Mouse (Mus musculus) lung, postnatal 0 days (tissue): Measurements from ENCODE around the gene Erich2. TPM values are rescaled to one million over a fixed set of nuclear protein-coding genes. Genes with fewer than 3 reads are reported as not detected.

Experiments
- ATAC-seq: fragments of 200-750 bp; cut with Nextera tagmentation; 2 replicates; pipeline ENCODE4 v1.8.0; 2017; ENCODE audit warnings: moderate library complexity
- DNase-seq: peaks from one replicate; pipeline ENCODE4 v3.0.0-alpha.2; 2016; ENCODE audit warnings: low spot score
- H3K27ac ChIP-seq: fragments of 300-500 bp; sonication (generic); 2 replicates; pipeline ENCODE4 v1.5.1; 2014; ENCODE audit warnings: antibody characterized with exemption, mild to moderate bottlenecking, low read length, mixed read lengths
- H3K27me3 ChIP-seq: fragments of 300-500 bp; sonication (generic); replicated peaks from 2 replicates; pipeline ENCODE4 v1.6.1; 2014; ENCODE audit warnings: low read length, mixed read lengths; ENCODE audit not compliant: insufficient read depth
- H3K36me3 ChIP-seq: fragments of 300-500 bp; sonication (generic); 2 replicates; pipeline ENCODE4 v1.6.1; 2014; ENCODE audit warnings: low read length, mixed read lengths; ENCODE audit not compliant: insufficient read depth
- H3K4me1 ChIP-seq: fragments of 300-500 bp; sonication (generic); 2 replicates; pipeline ENCODE4 v1.6.1; 2014; ENCODE audit warnings: antibody characterized with exemption, low read depth, low read length, mixed read lengths; ENCODE audit not compliant: insufficient read depth
- H3K4me2 ChIP-seq: fragments of 300-500 bp; sonication (generic); replicated peaks from 2 replicates; pipeline ENCODE4 v1.6.1; 2014; ENCODE audit warnings: low read depth, mild to moderate bottlenecking, low read length, moderate library complexity, mixed read lengths
- H3K4me3 ChIP-seq: fragments of 300-500 bp; sonication (generic); 2 replicates; pipeline ENCODE4 v1.5.1; 2014; ENCODE audit warnings: low read depth, low read length
- H3K9ac ChIP-seq: fragments of 300-500 bp; sonication (generic); replicated peaks from 2 replicates; pipeline ENCODE4 v1.6.1; 2014; ENCODE audit warnings: low read depth, mild to moderate bottlenecking
- H3K9me3 ChIP-seq: fragments of 300-500 bp; sonication (generic); 2 replicates; pipeline ENCODE4 v1.6.1; 2016; ENCODE audit warnings: low read length, mixed read lengths
- CTCF ChIP-seq: IDR thresholded peaks from 2 replicates; pipeline ENCODE4 v1.5.1; 2016; ENCODE audit warnings: antibody characterized with exemption, mild to moderate bottlenecking
- EP300 ChIP-seq: IDR thresholded peaks from 2 replicates; pipeline ENCODE4 v1.6.1; 2016; ENCODE audit warnings: antibody characterized with exemption, mild to moderate bottlenecking, control low read depth
- WGBS: fragments of 180-500 bp; shearing (Covaris S2); extraction: QIAGEN DNeasy Blood & Tissue Kit; methylation state at CpG from one replicate; pipeline ENCODE4 v1.1.7; 2014; 5-methylcytosine and 5-hydroxymethylcytosine counted together
- polyA plus RNA-seq: library from polyadenylated mRNA; unstranded; fragments of >200 nt; fragmentation: Nextera tagmentation; extraction: Ambion mirVana; gene quantifications from 2 replicates; pipeline ENCODE4 v1.2.1, GENCODE M21; 2015

Gene Erich2
- polyA plus RNA-seq, 1 experiment from 2014 or later: 16.4 TPM

GRCm38 (mm10) chr2:70559520-70559919 is 50.9 kb downstream of the Erich2 start:
- H3K36me3 ChIP-seq: no peaks in the 10 kb centered on the region
- H3K9me3 ChIP-seq: no peaks in the 10 kb centered on the region
- no peak for TF ChIP-seq EP300
- no peak for TF ChIP-seq CTCF
- WGBS: 2% methylated on average over 13 of the region's 13 CpGs
- no peak overlapping the region for H3K9ac ChIP-seq
- no peaks in the 10 kb centered on the region; the same call in 1 of the 2 replicates for H3K4me1 ChIP-seq
- H3K27ac ChIP-seq: no peak overlapping the region
- H3K4me2 ChIP-seq: no peak overlapping the region
- peaks cover 50% of the 10 kb centered on the region for H3K27me3 ChIP-seq
- H3K4me3 ChIP-seq: no peak overlapping the region
- DNase-seq (peak; percentile 79), ATAC-seq (peak; percentile 53)

- no peaks in the 10 kb centered on the region for H3K9me3 ChIP-seq
- 1% methylated on average over 29 of the region's 29 CpGs for WGBS
- H3K4me3 ChIP-seq: no peak overlapping the region
- DNase-seq (no peak), ATAC-seq (no peak)
- no peak overlapping the region for H3K4me2 ChIP-seq
- H3K27me3 ChIP-seq: peaks cover 67% of the 10 kb centered on the region
- H3K36me3 ChIP-seq: no peaks in the 10 kb centered on the region
- H3K4me1 ChIP-seq: no peaks in the 10 kb centered on the region; the same call in 1 of the 2 replicates
- no peak overlapping the region for H3K27ac ChIP-seq
- H3K9ac ChIP-seq: no peak overlapping the region
- TF ChIP-seq EP300: no peak
- TF ChIP-seq CTCF: peak; percentile 67
Observed at GRCm38 (mm10) chr2:70561077-70561795, 52.6 kb downstream of the Erich2 start.

- TF ChIP-seq CTCF (no peak), EP300 (no peak)
- peaks cover 6% of the 10 kb centered on the region for H3K4me1 ChIP-seq
- H3K27ac ChIP-seq: no peak overlapping the region
- H3K9ac ChIP-seq: no peak overlapping the region
- WGBS: under 1% methylated on average over 28 of the region's 42 CpGs
- H3K9me3 ChIP-seq: no peaks in the 10 kb centered on the region
- ATAC-seq (no peak), DNase-seq (no peak)
- H3K27me3 ChIP-seq: peaks cover 75% of the 10 kb centered on the region
- H3K36me3 ChIP-seq: no peaks in the 10 kb centered on the region
- H3K4me3 ChIP-seq: peak overlapping the region; percentile 10; the same call in 1 of the 2 replicates
- peak overlapping the region; percentile 41 for H3K4me2 ChIP-seq
Observed at GRCm38 (mm10) chr2:70562011-70562491, 53.4 kb downstream of the Erich2 start.

- H3K4me1 ChIP-seq: peaks cover 9% of the 10 kb centered on the region
Observed at GRCm38 (mm10) chr2:70562611-70562980, 54.0 kb downstream of the Erich2 start.

GRCm38 (mm10) chr2:70562981-70563671 is 54.5 kb downstream of the Erich2 start:
- H3K27me3 ChIP-seq: peaks cover 81% of the 10 kb centered on the region
- H3K4me2 ChIP-seq: no peak overlapping the region
- peak overlapping the region; percentile 10; the same call in 1 of the 2 replicates for H3K4me3 ChIP-seq
- H3K4me1 ChIP-seq: peaks cover 11% of the 10 kb centered on the region
- H3K36me3 ChIP-seq: no peaks in the 10 kb centered on the region
- no peaks in the 10 kb centered on the region for H3K9me3 ChIP-seq
- no peak for TF ChIP-seq EP300
- no peak for TF ChIP-seq CTCF
- H3K9ac ChIP-seq: no peak overlapping the region
- no peak overlapping the region for H3K27ac ChIP-seq
- DNase-seq (no peak), ATAC-seq (no peak)
- WGBS: under 1% methylated on average over 36 of the region's 40 CpGs

More at GRCm38 (mm10) chr2:70562611-70562980, 54.0 kb downstream of the Erich2 start:
- no peaks in the 10 kb centered on the region for H3K9me3 ChIP-seq
- ATAC-seq (no peak), DNase-seq (no peak)
- H3K36me3 ChIP-seq: no peaks in the 10 kb centered on the region
- peaks cover 78% of the 10 kb centered on the region for H3K27me3 ChIP-seq
- no peak overlapping the region for H3K27ac ChIP-seq
- H3K9ac ChIP-seq: no peak overlapping the region
- peak overlapping the region; percentile 41 for H3K4me2 ChIP-seq
- H3K4me3 ChIP-seq: peak overlapping the region; percentile 10; the same call in 1 of the 2 replicates
- TF ChIP-seq CTCF (no peak), EP300 (no peak)
- WGBS: 3% methylated on average over 31 of the region's 34 CpGs
